Mouse (Mus musculus): ENCODE data around the gene Kif21a. TPM values are rescaled to one million over a fixed set of nuclear protein-coding genes. Genes with fewer than 3 reads are reported as not detected.

Kif21a gene
- total and polyA plus RNA-seq, 3 experiments, result not detected

GRCm38 (mm10) chr15:90991843-90992242, 57.9 kb downstream of the Kif21a start:
- H3K79me2 ChIP-seq (replicated peaks; ENCODE audit: control insufficient read depth, extremely low read depth, insufficient read depth, poor library complexity, severe bottlenecking), result no peaks in the 10 kb centered on the region
- in situ Hi-C loops (cut with MboI; ENCODE audit: low pct_ligation_motif_present, low pct_unique_long_range_greater_than_20kb, low sequenced_read_pairs), result no loop called here
- no peak for TF ChIP-seq NELFE (IDR thresholded peaks at IDR 0.05; ENCODE audit: low read depth, low read length)
- DNase-seq (ENCODE audit: extremely low read depth), result no peak
- no peak overlapping the region for H3K4me3 ChIP-seq (replicated peaks in 1 of 3; ENCODE audit: low read depth in 2 of 3, low read length in 2 of 3, poor library complexity in 1 of 3)
- peaks cover 60% of the 10 kb centered on the region for H3K9me3 ChIP-seq (replicated peaks; ENCODE audit: low read length)
- no peak overlapping the region for H3K4me2 ChIP-seq (ENCODE audit: insufficient read depth, low read depth, poor library complexity, severe bottlenecking)
- no peak overlapping the region for H3K27ac ChIP-seq (ENCODE audit: insufficient read depth, low read depth)
- no peak overlapping the region for H3K9ac ChIP-seq (ENCODE audit: insufficient read depth, low read depth)
- no peaks in the 10 kb centered on the region for H3K4me1 ChIP-seq (ENCODE audit: control insufficient read depth in 1 of 2, insufficient read depth in 2 of 2)
- dilution Hi-C loops (cut with MboI; ENCODE audit: extremely low pct_ligation_motif_present, extremely low pct_unique_long_range_greater_than_20kb, low sequenced_read_pairs), result no loop called here
- H3K27me3 ChIP-seq (replicated peaks), result no peaks in the 10 kb centered on the region
- H3K36me3 ChIP-seq (replicated peaks in 1 of 2; ENCODE audit: control insufficient read depth in 1 of 2, insufficient read depth in 1 of 2, low read length in 1 of 2), result no peaks in the 10 kb centered on the region

GRCm38 (mm10) chr15:90987714-90988250, 62.0 kb downstream of the Kif21a start:
- DNase-seq (ENCODE audit: extremely low read depth), result no peak
- H3K36me3 ChIP-seq (replicated peaks in 1 of 2; ENCODE audit: control insufficient read depth in 1 of 2, insufficient read depth in 1 of 2, low read length in 1 of 2), result no peaks in the 10 kb centered on the region
- H3K27me3 ChIP-seq (replicated peaks), result no peaks in the 10 kb centered on the region
- H3K27ac ChIP-seq (ENCODE audit: insufficient read depth, low read depth), result no peak overlapping the region
- no peaks in the 10 kb centered on the region for H3K4me1 ChIP-seq (ENCODE audit: control insufficient read depth in 1 of 2, insufficient read depth in 2 of 2)
- H3K79me2 ChIP-seq (replicated peaks; ENCODE audit: control insufficient read depth, extremely low read depth, insufficient read depth, poor library complexity, severe bottlenecking), result no peaks in the 10 kb centered on the region
- in situ Hi-C loops (cut with MboI; ENCODE audit: low pct_ligation_motif_present, low pct_unique_long_range_greater_than_20kb, low sequenced_read_pairs), result no loop called here
- H3K4me3 ChIP-seq (replicated peaks in 1 of 3; ENCODE audit: low read depth in 2 of 3, low read length in 2 of 3, poor library complexity in 1 of 3), result no peak overlapping the region
- peaks cover 56% of the 10 kb centered on the region for H3K9me3 ChIP-seq (replicated peaks; ENCODE audit: low read length)
- H3K4me2 ChIP-seq (ENCODE audit: insufficient read depth, low read depth, poor library complexity, severe bottlenecking), result no peak overlapping the region
- TF ChIP-seq RCOR1 (conservative IDR thresholded peaks at IDR 0.05; ENCODE audit: low read depth, low read length), result no peak
- no peak for TF ChIP-seq BHLHE40 (IDR thresholded peaks at IDR 0.05; ENCODE audit: low read depth, low read length)
- TF ChIP-seq MXI1 (IDR thresholded peaks at IDR 0.05; ENCODE audit: low read depth, low read length), result no peak
- TF ChIP-seq ZNF384 (IDR thresholded peaks at IDR 0.05; ENCODE audit: low read depth, low read length), result no peak
- no peak for TF ChIP-seq NRF1 (IDR thresholded peaks at IDR 0.05; ENCODE audit: low read depth, low read length)
- TF ChIP-seq MYC (IDR thresholded peaks at IDR 0.05; ENCODE audit: low read depth, low read length), result no peak
- dilution Hi-C loops (cut with MboI; ENCODE audit: extremely low pct_ligation_motif_present, extremely low pct_unique_long_range_greater_than_20kb, low sequenced_read_pairs), result no loop called here
- H3K9ac ChIP-seq (ENCODE audit: insufficient read depth, low read depth), result no peak overlapping the region

DNA sequence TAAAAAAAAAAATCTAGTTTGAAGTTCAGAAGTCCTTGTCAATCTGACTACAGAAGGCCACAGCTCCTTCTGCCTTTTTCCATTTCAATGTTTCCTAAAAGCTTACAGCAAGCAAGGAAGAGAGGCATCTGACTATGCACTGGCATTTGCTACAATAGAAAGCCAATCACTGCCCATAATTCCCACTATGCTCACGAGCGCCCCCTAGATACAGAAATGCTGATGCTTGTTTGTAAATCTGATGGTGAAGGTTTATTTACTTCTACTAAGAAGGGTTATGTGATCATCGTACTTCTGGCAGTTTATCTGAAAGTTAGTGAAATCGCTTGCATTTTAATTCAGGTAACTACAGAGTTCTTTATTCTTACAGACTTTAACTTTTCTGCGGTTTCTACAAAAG, 73.8 kb downstream of the Kif21a start:
- H3K4me3 ChIP-seq (replicated peaks in 1 of 3; ENCODE audit: low read depth in 2 of 3, low read length in 2 of 3, poor library complexity in 1 of 3), result no peak overlapping the region
- H3K4me2 ChIP-seq (ENCODE audit: insufficient read depth, low read depth, poor library complexity, severe bottlenecking), result no peak overlapping the region
- H3K36me3 ChIP-seq (replicated peaks in 1 of 2; ENCODE audit: control insufficient read depth in 1 of 2, insufficient read depth in 1 of 2, low read length in 1 of 2), result no peaks in the 10 kb centered on the region
- peaks cover 54% of the 10 kb centered on the region for H3K9me3 ChIP-seq (replicated peaks; ENCODE audit: low read length)
- H3K27me3 ChIP-seq (replicated peaks), result no peaks in the 10 kb centered on the region
- no peak for DNase-seq (ENCODE audit: extremely low read depth)
- H3K9ac ChIP-seq (ENCODE audit: insufficient read depth, low read depth), result no peak overlapping the region
- TF ChIP-seq ELF1 (IDR thresholded peaks at IDR 0.05; ENCODE audit: low read depth, low read length), result no peak
- no peak for TF ChIP-seq ZNF384 (IDR thresholded peaks at IDR 0.05; ENCODE audit: low read depth, low read length)
- TF ChIP-seq SIN3A (IDR thresholded peaks at IDR 0.05; ENCODE audit: low read length), result no peak
- TF ChIP-seq TCF12 (IDR thresholded peaks at IDR 0.05; ENCODE audit: low read depth, low read length), result no peak
- no peak for TF ChIP-seq MAFK (IDR thresholded peaks at IDR 0.05; ENCODE audit: insufficient replicate concordance, low read length)
- no peak for TF ChIP-seq JUN (IDR thresholded peaks at IDR 0.05; ENCODE audit: insufficient read depth, low read depth, low read length)
- TF ChIP-seq USF1 (IDR thresholded peaks at IDR 0.05; ENCODE audit: low read depth, low read length), result no peak
- in situ Hi-C loops (cut with MboI; ENCODE audit: low pct_ligation_motif_present, low pct_unique_long_range_greater_than_20kb, low sequenced_read_pairs) (no loop called here), dilution Hi-C loops (cut with MboI; ENCODE audit: extremely low pct_ligation_motif_present, extremely low pct_unique_long_range_greater_than_20kb, low sequenced_read_pairs) (no loop called here)
- H3K79me2 ChIP-seq (replicated peaks; ENCODE audit: control insufficient read depth, extremely low read depth, insufficient read depth, poor library complexity, severe bottlenecking), result no peaks in the 10 kb centered on the region
- H3K4me1 ChIP-seq (ENCODE audit: control insufficient read depth in 1 of 2, insufficient read depth in 2 of 2), result no peaks in the 10 kb centered on the region
- no peak overlapping the region for H3K27ac ChIP-seq (ENCODE audit: insufficient read depth, low read depth)
